Mouse (Mus musculus) CH12.LX (cell line): ENCODE measurements around the gene Banf2.

ENCODE experiments used
- BHLHE40 ChIP-seq: IDR thresholded peaks from 2 replicates; pipeline ENCODE4 v1.6.1; 2011; ENCODE audit warnings: mild to moderate bottlenecking, low read depth, low read length, improper control_type of control experiment
- CHD1 ChIP-seq: IDR thresholded peaks from 2 replicates; pipeline ENCODE4 v1.6.1; 2012; ENCODE audit warnings: low read depth, low read length, improper control_type of control experiment, inconsistent platforms
- CTCF ChIP-seq, 2 experiments: IDR thresholded peaks in 1 of 2; conservative IDR thresholded peaks in 1 of 2; 2 replicates each; pipeline ENCODE4 v1.5.1; 2011 to 2012; ENCODE audit warnings: low read depth in 2 of 2, low read length in 2 of 2, improper control_type of control experiment in 1 of 2, inconsistent platforms in 1 of 2, mild to moderate bottlenecking in 1 of 2, moderate library complexity in 1 of 2
- E2F4 ChIP-seq: IDR thresholded peaks from 2 replicates; pipeline ENCODE4 v1.6.1; 2011; ENCODE audit warnings: low read depth, low read length, improper control_type of control experiment; ENCODE audit not compliant: insufficient replicate concordance
- ETS1 ChIP-seq: conservative IDR thresholded peaks from 2 replicates; pipeline ENCODE4 v1.6.1; 2012; ENCODE audit warnings: low read depth, mild to moderate bottlenecking, inconsistent platforms, low read length, improper control_type of control experiment, moderate library complexity
- GABPA ChIP-seq: IDR thresholded peaks from 2 replicates; pipeline ENCODE4 v1.6.1; 2012; ENCODE audit warnings: low read depth, low read length, improper control_type of control experiment, inconsistent platforms; ENCODE audit not compliant: insufficient replicate concordance
- HCFC1 ChIP-seq: IDR thresholded peaks from 2 replicates; pipeline ENCODE4 v1.6.1; 2012; ENCODE audit warnings: low read depth, mild to moderate bottlenecking, inconsistent platforms, low read length, improper control_type of control experiment
- JUN ChIP-seq: IDR thresholded peaks from 2 replicates; pipeline ENCODE4 v1.6.1; 2011; ENCODE audit warnings: low read depth, mild to moderate bottlenecking, low read length, improper control_type of control experiment, moderate library complexity; ENCODE audit not compliant: insufficient read depth
- MAFK ChIP-seq: IDR thresholded peaks from 2 replicates; pipeline ENCODE4 v1.6.1; 2011; ENCODE audit warnings: low read length, improper control_type of control experiment; ENCODE audit not compliant: insufficient replicate concordance
- POLR2A ChIP-seq: IDR thresholded peaks from 2 replicates; pipeline ENCODE4 v1.6.1; 2011; ENCODE audit warnings: low read depth, mild to moderate bottlenecking, improper control_type of control experiment, low read length
- POLR2AphosphoS2 ChIP-seq: IDR thresholded peaks from 2 replicates; pipeline ENCODE4 v1.6.1; 2011; ENCODE audit warnings: low read depth, low read length, improper control_type of control experiment
- SMC3 ChIP-seq: IDR thresholded peaks from 2 replicates; pipeline ENCODE4 v1.6.1; 2011; ENCODE audit warnings: low read depth, low read length, improper control_type of control experiment
- ZKSCAN1 ChIP-seq: IDR thresholded peaks from 2 replicates; pipeline ENCODE4 v1.6.1; 2012; ENCODE audit warnings: low read depth, inconsistent platforms, low read length, improper control_type of control experiment, borderline replicate concordance

DNA sequence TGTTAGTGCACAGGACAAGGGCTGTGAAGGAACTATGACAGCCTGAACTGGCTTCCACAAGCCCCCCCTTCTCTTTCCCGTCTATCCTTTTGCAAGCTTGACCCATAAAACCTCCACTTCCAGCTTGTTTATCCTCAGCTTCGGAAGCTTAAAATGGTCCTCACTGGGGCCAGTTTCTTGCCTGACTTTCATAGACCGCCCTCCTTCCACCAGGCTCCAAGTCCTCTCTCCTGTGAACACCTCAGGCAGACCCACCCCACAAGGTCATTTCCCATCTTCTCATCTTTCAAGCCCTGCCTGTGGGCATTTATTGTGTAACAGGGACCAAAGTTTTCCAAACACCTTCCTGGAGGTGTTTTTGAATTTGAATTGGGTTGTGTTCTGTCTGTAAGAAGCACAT lies 10.4 kb upstream of the Banf2 start:
- TF ChIP-seq ETS1 (no peak), CTCF (conservative IDR thresholded peaks at IDR 0.05 in 1 of 2, IDR thresholded peaks at IDR 0.05 in 1 of 2; ENCODE audit: low read depth in 2 of 2, low read length in 2 of 2) (no peak), JUN (no peak), ZKSCAN1 (no peak), POLR2AphosphoS2 (no peak), E2F4 (no peak), SMC3 (no peak), MAFK (no peak), GABPA (no peak), CHD1 (no peak), BHLHE40 (no peak), HCFC1 (no peak), POLR2A (no peak)
